Mouse (Mus musculus) ovary, adult 18-20 months (tissue): ENCODE measurements at regions not wholly inside any gene's neighbourhood (a gene's known extent, or its start where the extent isn't known, plus 50 kb on each side); places are given as distances from the start of the nearest gene placed in this dataset.

ENCODE experiments used
- DNase-seq: peaks from one replicate; pipeline ENCODE4 v3.0.0; 2022; ENCODE audit warnings: low spot score, mixed read lengths

DNA sequence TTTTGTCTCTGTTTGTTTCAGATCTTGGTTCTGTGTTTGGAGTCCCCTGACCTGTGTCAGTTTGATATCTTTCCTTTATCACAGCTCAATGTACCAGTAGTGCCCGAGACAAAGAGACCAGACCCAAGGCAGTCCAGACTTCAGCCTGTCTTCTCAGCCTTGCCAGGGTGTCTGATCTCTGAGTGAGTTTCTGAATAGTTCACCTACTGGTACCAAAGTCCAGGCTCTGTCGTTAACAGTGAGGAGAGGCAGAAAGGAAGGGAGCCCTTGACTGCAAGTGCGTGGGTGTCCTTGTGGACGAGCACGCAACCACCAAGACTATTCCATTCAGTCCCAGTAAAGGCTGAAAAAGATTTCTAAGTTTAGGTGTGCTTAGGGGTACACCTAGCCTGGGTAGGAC is 50.8 kb upstream of the Haao start:
- no peak for DNase-seq
